Mouse (Mus musculus) left cerebral cortex, postnatal 36 days (tissue): Measurements from ENCODE around the gene Anapc4. TPM values are rescaled to one million over a fixed set of nuclear protein-coding genes. Genes with fewer than 3 reads are reported as not detected.
A peak's percentile ranks its signal among the peaks of the same experiment; 100 is the strongest.

Source experiments
- DNase-seq, 2 experiments: peaks; one replicate each; pipeline ENCODE4 v3.0.0; 2021 to 2022; ENCODE audit warnings: low spot score in 2 of 2, mixed read lengths in 1 of 2
- intact Hi-C: fragments of 180-260 bp; cut with DNase I; formaldehyde crosslinking; loops from one replicate; pipeline ENCODE4 v1.15.1; 2025
- total RNA-seq, 2 experiments: library from RNA; stranded (reverse); gene quantifications; 2 replicates each; pipeline ENCODE4 v1.2.3; 2021

The Anapc4 gene
- 10 to 100 TPM; 58.8 to 69.1 TPM for total RNA-seq

- intact Hi-C loops: no loop called here
- DNase-seq: peak; percentile 99
Observed at GRCm38 (mm10) chr5:52833761-52834274, at the start of gene Anapc4. Gene Anapc4 (plus strand): TSS chr5:52834012.

- no peak for DNase-seq
- intact Hi-C loops: loop anchor here (10.0 kb wide), 1 partner anchor 122 kb away; the partner anchor contains the start of gene Sepsecs
Observed at GRCm38 (mm10) chr5:52786556-52787322, 47.1 kb upstream of the Anapc4 start.

GRCm38 (mm10) chr5:52793230-52793629 lies 40.6 kb upstream of the Anapc4 start:
- intact Hi-C loops: no loop called here
- DNase-seq: no peak

GRCm38 (mm10) chr5:52794109-52794508 lies 39.7 kb upstream of the Anapc4 start:
- no peak for DNase-seq
- intact Hi-C loops: no loop called here

- intact Hi-C loops: no loop called here
- no peak for DNase-seq
Observed at GRCm38 (mm10) chr5:52799274-52799985, 34.4 kb upstream of the Anapc4 start.

GRCm38 (mm10) chr5:52805801-52806200 lies 28.0 kb upstream of the Anapc4 start:
- intact Hi-C loops: no loop called here
- DNase-seq: no peak

GRCm38 (mm10) chr5:52806349-52806748 lies 27.5 kb upstream of the Anapc4 start:
- no peak for DNase-seq
- intact Hi-C loops: no loop called here

GRCm38 (mm10) chr5:52807030-52807429 lies 26.8 kb upstream of the Anapc4 start:
- intact Hi-C loops: no loop called here
- DNase-seq: no peak

- intact Hi-C loops: loop anchor here (5.0 kb wide), 1 partner anchor 68 kb away; the partner anchor contains the start of gene Pi4k2b
Observed at GRCm38 (mm10) chr5:52810446-52810845, 23.4 kb upstream of the Anapc4 start.

GRCm38 (mm10) chr5:52811056-52811455 lies 22.8 kb upstream of the Anapc4 start:
- DNase-seq: no peak
- intact Hi-C loops: loop anchor here (5.0 kb wide), 1 partner anchor 69 kb away; the partner anchor contains the start of gene Pi4k2b

More at GRCm38 (mm10) chr5:52810446-52810845, 23.4 kb upstream of the Anapc4 start:
- no peak for DNase-seq

GRCm38 (mm10) chr5:52812456-52812855 lies 21.4 kb upstream of the Anapc4 start:
- DNase-seq: peak in 1 of 2 experiments; percentile 34
- intact Hi-C loops: loop anchor here (5.0 kb wide), 1 partner anchor 70 kb away; the partner anchor contains the start of gene Pi4k2b

GRCm38 (mm10) chr5:52813312-52813711 lies 20.5 kb upstream of the Anapc4 start:
- no peak for DNase-seq
- intact Hi-C loops: loop anchor here (5.0 kb wide), 1 partner anchor 71 kb away; the partner anchor contains the start of gene Pi4k2b

GRCm38 (mm10) chr5:52818676-52819075 lies 15.1 kb upstream of the Anapc4 start:
- no peak for DNase-seq
- intact Hi-C loops: loop anchor here (5.0 kb wide), 1 partner anchor 146 kb away; no protein-coding TSS in a partner anchor

- peak; percentile 19 to 34 for DNase-seq
- intact Hi-C loops: loop anchor here (10.0 kb wide), 2 partner anchors 307 to 707 kb away; no protein-coding TSS in a partner anchor
Observed at GRCm38 (mm10) chr5:52821691-52822090, 12.1 kb upstream of the Anapc4 start.

- intact Hi-C loops: loop anchor here (10.0 kb wide), 2 partner anchors 313 to 713 kb away; no protein-coding TSS in a partner anchor
- DNase-seq: no peak
Observed at GRCm38 (mm10) chr5:52827923-52828322, 5.9 kb upstream of the Anapc4 start.

GRCm38 (mm10) chr5:52833005-52833404 lies 807 bp upstream of the Anapc4 start:
- intact Hi-C loops: no loop called here
- DNase-seq: no peak

GRCm38 (mm10) chr5:52834386-52834785 lies 574 bp downstream of the Anapc4 start:
- intact Hi-C loops: no loop called here
- DNase-seq: no peak

- intact Hi-C loops: no loop called here
- no peak for DNase-seq
Observed at GRCm38 (mm10) chr5:52844319-52844718, 10.5 kb downstream of the Anapc4 start.

- intact Hi-C loops: no loop called here
- no peak for DNase-seq
Observed at GRCm38 (mm10) chr5:52855727-52856126, 21.9 kb downstream of the Anapc4 start.

GRCm38 (mm10) chr5:52864446-52864845 lies 30.6 kb downstream of the Anapc4 start:
- DNase-seq: no peak
- intact Hi-C loops: no loop called here
